Mouse (Mus musculus): ENCODE measurements around the gene Krcc1.

Krcc1 gene

GRCm38 (mm10) chr6:71332236-71332965 lies 60.9 kb downstream of the Krcc1 start:
- DNase-seq (ENCODE audit: low spot score): no peak

- no peak for DNase-seq (ENCODE audit: low spot score)
Observed at GRCm38 (mm10) chr6:71333031-71333430, 61.6 kb downstream of the Krcc1 start.

GRCm38 (mm10) chr6:71333578-71334273 lies 62.2 kb downstream of the Krcc1 start:
- DNase-seq (ENCODE audit: low spot score): no peak

Data from testis, postnatal 10 days (tissue).